Mouse (Mus musculus) adrenal gland, postnatal 14 days (tissue): Measurements from ENCODE around the gene Olfr709-ps1. TPM values are rescaled to one million over a fixed set of nuclear protein-coding genes. Genes with fewer than 3 reads are reported as not detected.
"Not testable (repeated sequence)": the region's sequence is repeated elsewhere in the genome, so short reads cannot be mapped to it uniquely, and the experiment has no call there.

ENCODE experiments used
- DNase-seq: peaks from one replicate; pipeline ENCODE4 v3.0.0; 2021; ENCODE audit warnings: mixed read lengths
- long read RNA-seq, 2 experiments: library from polyadenylated mRNA; stranded (forward); transcript quantifications; one replicate each; pipeline ENCODE4 v2.0.0; 2021
- total RNA-seq: library from RNA; stranded (reverse); gene quantifications from 2 replicates; pipeline ENCODE4 v1.2.3, GENCODE M21; 2021

Olfr709-ps1 gene
- total RNA-seq: 0.11 TPM in 2 replicates
- long read RNA-seq, experiment 1: 0 reads
- long read RNA-seq, experiment 2: 0 reads

- DNase-seq: no peak
These were observed at the start of gene Olfr709-ps1 for GRCm38 (mm10) chr7:106932119-106932518. Gene Olfr709-ps1, minus strand, starts transcription at chr7:106932219.

DNA sequence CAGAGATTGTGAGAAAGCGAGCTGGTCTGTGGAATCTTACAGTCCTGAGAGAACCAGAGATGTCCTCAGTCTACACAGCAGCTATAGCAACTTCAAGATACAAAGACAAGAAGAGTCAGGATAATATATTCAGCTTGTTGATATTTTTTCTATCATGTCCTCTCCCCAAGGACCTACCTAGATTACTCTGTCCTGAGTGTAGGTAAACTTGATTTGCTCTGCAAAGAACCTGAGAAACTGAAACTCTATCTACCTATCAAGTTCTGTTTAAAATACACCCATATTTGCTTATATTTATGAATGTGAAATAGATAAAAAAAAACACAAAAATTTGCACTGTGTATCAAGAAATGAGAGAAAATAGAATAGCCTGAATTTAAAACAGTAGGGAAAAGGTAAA lies 43.3 kb upstream of the Olfr709-ps1 start, which contains the start of gene Olfr711:
Gene Olfr711 (minus strand): TSS at position 101 of the 400 bp plus-strand sequence.
- DNase-seq: no peak

- not testable (repeated sequence) for DNase-seq
These were observed 35.5 kb upstream of the Olfr709-ps1 start for GRCm38 (mm10) chr7:106967503-106967902.

DNA sequence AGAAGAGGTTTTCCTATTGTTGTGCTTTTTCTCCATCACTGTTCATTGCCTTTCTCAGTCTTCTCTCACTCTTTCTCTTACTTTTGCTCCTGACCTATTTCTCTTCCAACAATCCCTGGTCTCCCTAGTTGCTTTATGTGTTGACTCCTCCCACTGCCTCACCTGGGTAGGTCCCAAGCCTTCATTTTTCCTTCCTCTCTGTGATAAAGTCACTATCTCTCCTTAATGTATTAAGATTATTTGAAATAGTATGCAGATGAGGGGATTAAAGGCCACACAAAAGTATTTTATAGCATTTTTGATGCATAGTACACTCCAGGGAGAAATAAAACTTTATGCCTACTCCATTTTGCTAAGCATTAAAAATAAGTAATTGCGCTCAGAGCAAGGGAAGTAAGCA lies 31.8 kb upstream of the Olfr709-ps1 start, which contains the start of gene Olfr6:
Gene Olfr6 (minus strand): TSS at position 101 of the 400 bp plus-strand sequence.
- DNase-seq: no peak

- no peak for DNase-seq
These were observed 16.2 kb upstream of the Olfr709-ps1 start, which contains the start of gene Olfr710 for GRCm38 (mm10) chr7:106948212-106948611. Gene Olfr710, minus strand, starts transcription at chr7:106948312.

DNA sequence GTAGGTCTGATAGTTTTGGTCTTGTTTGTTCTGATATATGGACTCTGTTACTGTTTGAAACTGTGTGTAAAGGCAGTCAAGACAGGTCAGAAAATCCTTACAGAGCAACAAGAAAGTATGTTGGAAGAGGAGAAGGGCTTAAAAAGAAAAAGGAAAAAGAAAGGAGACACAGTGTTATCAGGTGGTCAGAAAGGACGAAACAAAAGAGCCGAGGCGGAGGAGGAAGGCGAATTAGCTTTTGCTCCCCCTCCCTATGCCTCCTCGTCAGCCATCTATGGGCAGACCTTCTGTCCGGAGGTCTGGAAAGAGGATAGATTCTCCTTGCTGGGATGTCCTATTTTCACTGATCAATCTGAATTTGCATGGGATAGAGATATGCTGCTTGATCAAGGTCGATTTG lies 11.1 kb downstream of the Olfr709-ps1 start:
- DNase-seq: not testable (repeated sequence)

DNA sequence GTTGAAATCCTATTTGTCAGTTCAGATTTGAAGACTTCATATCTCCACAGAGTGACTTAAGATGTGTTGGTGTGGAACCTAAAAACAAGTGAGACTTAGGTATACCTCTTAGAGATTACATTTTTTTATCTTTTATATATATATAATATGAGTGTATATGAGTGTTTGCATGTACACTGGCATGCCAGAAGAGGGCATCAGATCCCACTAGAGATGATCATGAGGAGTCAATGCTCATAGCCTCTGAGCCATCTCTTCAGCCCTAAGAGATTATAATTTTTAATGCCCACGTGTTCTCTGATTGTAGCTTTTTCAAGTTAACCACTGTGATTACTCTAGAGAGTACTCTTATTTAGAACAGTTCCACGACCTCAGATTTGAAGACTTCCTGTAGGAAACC lies 24.3 kb downstream of the Olfr709-ps1 start, which contains the start of gene Olfr1532-ps1:
Gene Olfr1532-ps1 (plus strand): TSS at position 326 of the 400 bp plus-strand sequence.
- DNase-seq: no peak

- not testable (repeated sequence) for DNase-seq
These were observed 30.9 kb downstream of the Olfr709-ps1 start, which contains the start of gene Olfr707 for GRCm38 (mm10) chr7:106901141-106901540. Gene Olfr707, minus strand, starts transcription at chr7:106901241.

DNA sequence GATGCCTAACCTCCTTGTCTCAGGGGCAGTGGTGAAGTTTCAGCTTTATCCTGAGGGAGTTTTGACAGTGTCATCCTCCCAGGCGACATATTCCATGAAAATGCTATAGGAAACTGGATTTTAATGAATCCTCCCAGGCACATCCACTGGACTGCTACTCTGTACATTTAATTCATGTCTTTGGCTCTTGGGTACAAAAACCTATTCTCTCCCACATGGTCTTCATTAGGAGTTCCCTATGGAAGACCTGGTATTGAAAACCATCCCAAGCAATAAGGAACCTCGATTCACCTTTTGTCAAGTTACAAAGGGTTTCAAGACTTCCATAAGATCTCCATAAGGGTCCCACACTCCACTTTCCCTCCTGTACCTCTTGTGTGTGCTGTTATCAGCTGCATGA lies 44.0 kb downstream of the Olfr709-ps1 start, which contains the start of gene Olfr706:
Gene Olfr706 (minus strand): TSS at position 101 of the 400 bp plus-strand sequence.
- DNase-seq: no peak

GRCm38 (mm10) chr7:106876791-106877190 lies 55.2 kb downstream of the Olfr709-ps1 start, which contains the start of gene Olfr705:
Gene Olfr705, minus strand, starts transcription at chr7:106876891.
- no peak for DNase-seq

Other genes with a start within 250 kb of the Olfr709-ps1 start
- not detected in 2 replicates for gene Olfr694, start 240.4 kb downstream of the Olfr709-ps1 start, total RNA-seq
- gene Olfr695, start 215.8 kb downstream of the Olfr709-ps1 start, total RNA-seq: not detected in 2 replicates
- not detected in 2 replicates for gene Olfr697, start 189.8 kb downstream of the Olfr709-ps1 start, total RNA-seq
- not detected in 2 replicates for gene Olfr698, start 176.8 kb downstream of the Olfr709-ps1 start, total RNA-seq
- gene Olfr699, start 139.0 kb downstream of the Olfr709-ps1 start, total RNA-seq: not detected in 2 replicates
- gene Olfr700, start 123.4 kb downstream of the Olfr709-ps1 start, total RNA-seq: not detected in 2 replicates
- gene Olfr701, start 118.1 kb downstream of the Olfr709-ps1 start, total RNA-seq: not detected in 2 replicates
- not detected in 2 replicates for gene Olfr702, start 98.3 kb downstream of the Olfr709-ps1 start, total RNA-seq
- not detected in 2 replicates for gene Olfr703, start 88.9 kb downstream of the Olfr709-ps1 start, total RNA-seq
- not detected in 2 replicates for gene Olfr704, start 69.0 kb downstream of the Olfr709-ps1 start, total RNA-seq
- not detected in 2 replicates for gene Olfr705, start 55.3 kb downstream of the Olfr709-ps1 start, total RNA-seq
- gene Olfr706, start 44.1 kb downstream of the Olfr709-ps1 start, total RNA-seq: not detected in 2 replicates
- not detected in 2 replicates for gene Olfr707, start 31.0 kb downstream of the Olfr709-ps1 start, total RNA-seq
- not detected in 2 replicates for gene Olfr1532-ps1, start 24.2 kb downstream of the Olfr709-ps1 start, total RNA-seq
- gene Olfr710, start 16.1 kb upstream of the Olfr709-ps1 start, total RNA-seq: not detected in 2 replicates
- 0.26 TPM in 1 of 2 replicates, not detected in the other for gene Olfr6, start 31.7 kb upstream of the Olfr709-ps1 start, total RNA-seq
- gene Olfr711, start 43.2 kb upstream of the Olfr709-ps1 start, total RNA-seq: not detected in 2 replicates
- not detected in 2 replicates for gene Olfr2, start 73.9 kb upstream of the Olfr709-ps1 start, total RNA-seq
- gene Olfr713, start 99.0 kb upstream of the Olfr709-ps1 start, total RNA-seq: not detected in 2 replicates
- not detected in 2 replicates for gene Olfr714, start 138.8 kb upstream of the Olfr709-ps1 start, total RNA-seq
- not detected in 2 replicates for gene Olfr17, start 161.0 kb upstream of the Olfr709-ps1 start, total RNA-seq
- not detected in 2 replicates for gene Olfr715b, start 178.2 kb upstream of the Olfr709-ps1 start, total RNA-seq
- not detected in 2 replicates for gene Olfr715, start 198.9 kb upstream of the Olfr709-ps1 start, total RNA-seq
- not detected in 2 replicates for gene Olfr716, start 206.1 kb upstream of the Olfr709-ps1 start, total RNA-seq
- not detected in 2 replicates for gene Nlrp14, start 234.8 kb upstream of the Olfr709-ps1 start, total RNA-seq